Mouse (Mus musculus): Measurements from ENCODE around the gene Actl6b. TPM values are rescaled to one million over a fixed set of nuclear protein-coding genes. Genes with fewer than 3 reads are reported as not detected.

The Actl6b gene
- polyA plus RNA-seq, 1 experiment from 2014 or later = not detected

- H3K79me2 ChIP-seq (ENCODE audit: inconsistent target) = no peaks in the 10 kb centered on the region
- no peak overlapping the region for H3K27ac ChIP-seq
- H3K4me3 ChIP-seq (ENCODE audit: inconsistent target) = no peak overlapping the region
- no peaks in the 10 kb centered on the region for H3K36me3 ChIP-seq (ENCODE audit: inconsistent target)
- 96% methylated on average over 6 of the region's 6 CpGs for WGBS (ENCODE audit: missing documents)
Measured at GRCm38 (mm10) chr5:137565744-137566143, 12.4 kb downstream of the Actl6b start.

GRCm38 (mm10) chr5:137566416-137566815 lies 13.1 kb downstream of the Actl6b start:
- WGBS (ENCODE audit: missing documents) = 92% methylated on average over 5 of the region's 5 CpGs

GRCm38 (mm10) chr5:137568223-137568798 lies 15.0 kb downstream of the Actl6b start:
- Histone ChIP-seq H3K27ac (no peak overlapping the region), H3K4me3 (ENCODE audit: inconsistent target) (no peak overlapping the region), H3K79me2 (ENCODE audit: inconsistent target) (no peaks in the 10 kb centered on the region), H3K36me3 (ENCODE audit: inconsistent target) (no peaks in the 10 kb centered on the region)
- WGBS (ENCODE audit: missing documents) = 89% methylated on average over 8 of the region's 8 CpGs

More at GRCm38 (mm10) chr5:137566416-137566815, 13.1 kb downstream of the Actl6b start:
- H3K79me2 ChIP-seq (ENCODE audit: inconsistent target) = no peaks in the 10 kb centered on the region
- no peaks in the 10 kb centered on the region for H3K36me3 ChIP-seq (ENCODE audit: inconsistent target)
- no peak overlapping the region for H3K27ac ChIP-seq
- no peak overlapping the region for H3K4me3 ChIP-seq (ENCODE audit: inconsistent target)

- Histone ChIP-seq H3K27ac (no peak overlapping the region), H3K36me3 (ENCODE audit: inconsistent target) (no peaks in the 10 kb centered on the region), H3K79me2 (ENCODE audit: inconsistent target) (no peaks in the 10 kb centered on the region), H3K4me3 (ENCODE audit: inconsistent target) (no peak overlapping the region)
- WGBS (ENCODE audit: missing documents) = 79% methylated on average over 9 of the region's 12 CpGs
Measured at GRCm38 (mm10) chr5:137569031-137569430, 15.7 kb downstream of the Actl6b start.

- Histone ChIP-seq H3K4me3 (ENCODE audit: inconsistent target) (no peak within 1 kb of the TSS), H3K79me2 (ENCODE audit: inconsistent target) (no peaks in the 10 kb centered on the region), H3K27ac (no peak within 1 kb of the TSS), H3K36me3 (ENCODE audit: inconsistent target) (no peaks in the 10 kb centered on the region)
- WGBS (ENCODE audit: missing documents) = 2% methylated on average over 9 of the region's 9 CpGs
Measured at GRCm38 (mm10) chr5:137569665-137570064, 16.3 kb downstream of the Actl6b start, which contains the start of gene Tfr2. Gene Tfr2, plus strand, starts transcription at chr5:137569840.

- WGBS (ENCODE audit: missing documents) = 14% methylated on average over 7 of the region's 7 CpGs
- H3K4me3 ChIP-seq (ENCODE audit: inconsistent target) = no peak overlapping the region
Measured at GRCm38 (mm10) chr5:137570181-137570580, 16.9 kb downstream of the Actl6b start.

GRCm38 (mm10) chr5:137570691-137571586 lies 17.6 kb downstream of the Actl6b start:
- H3K27ac ChIP-seq = no peak overlapping the region
- H3K36me3 ChIP-seq (ENCODE audit: inconsistent target) = no peaks in the 10 kb centered on the region
- 10% methylated on average over 17 of the region's 17 CpGs for WGBS (ENCODE audit: missing documents)
- H3K4me3 ChIP-seq (ENCODE audit: inconsistent target) = no peak overlapping the region
- H3K79me2 ChIP-seq (ENCODE audit: inconsistent target) = no peaks in the 10 kb centered on the region

More at GRCm38 (mm10) chr5:137570181-137570580, 16.9 kb downstream of the Actl6b start:
- Histone ChIP-seq H3K36me3 (ENCODE audit: inconsistent target) (no peaks in the 10 kb centered on the region), H3K79me2 (ENCODE audit: inconsistent target) (no peaks in the 10 kb centered on the region), H3K27ac (no peak overlapping the region)

GRCm38 (mm10) chr5:137574470-137574901 lies 21.2 kb downstream of the Actl6b start:
- Histone ChIP-seq H3K36me3 (ENCODE audit: inconsistent target) (no peaks in the 10 kb centered on the region), H3K4me3 (ENCODE audit: inconsistent target) (no peak overlapping the region)
- WGBS (ENCODE audit: missing documents) = 94% methylated on average over 27 of the region's 27 CpGs

GRCm38 (mm10) chr5:137580246-137580645 lies 26.9 kb downstream of the Actl6b start:
- no peak overlapping the region for H3K4me3 ChIP-seq (ENCODE audit: inconsistent target)
- H3K27ac ChIP-seq = no peak overlapping the region
- no peaks in the 10 kb centered on the region for H3K36me3 ChIP-seq (ENCODE audit: inconsistent target)
- no peaks in the 10 kb centered on the region for H3K79me2 ChIP-seq (ENCODE audit: inconsistent target)
- WGBS (ENCODE audit: missing documents) = 83% methylated on average over 6 of the region's 6 CpGs

More at GRCm38 (mm10) chr5:137574470-137574901, 21.2 kb downstream of the Actl6b start:
- Histone ChIP-seq H3K27ac (no peak overlapping the region), H3K79me2 (ENCODE audit: inconsistent target) (no peaks in the 10 kb centered on the region)

- Histone ChIP-seq H3K27ac (no peak overlapping the region), H3K36me3 (ENCODE audit: inconsistent target) (no peaks in the 10 kb centered on the region), H3K79me2 (ENCODE audit: inconsistent target) (no peaks in the 10 kb centered on the region), H3K4me3 (ENCODE audit: inconsistent target) (no peak overlapping the region)
- WGBS (ENCODE audit: missing documents) = 90% methylated on average over 8 of the region's 8 CpGs
Measured at GRCm38 (mm10) chr5:137582702-137583101, 29.4 kb downstream of the Actl6b start.

- whole genome bisulfite sequencing (ENCODE audit: missing documents) = 92% methylated on average over 24 of the region's 27 CpGs
- H3K79me2 ChIP-seq (ENCODE audit: inconsistent target) = no peaks in the 10 kb centered on the region
- H3K36me3 ChIP-seq (ENCODE audit: inconsistent target) = no peaks in the 10 kb centered on the region
- no peak overlapping the region for H3K27ac ChIP-seq
- H3K4me3 ChIP-seq (ENCODE audit: inconsistent target) = no peak overlapping the region
Measured at GRCm38 (mm10) chr5:137583670-137584169, 30.4 kb downstream of the Actl6b start.

GRCm38 (mm10) chr5:137584976-137585375 lies 31.7 kb downstream of the Actl6b start:
- Histone ChIP-seq H3K4me3 (ENCODE audit: inconsistent target) (no peak overlapping the region), H3K36me3 (ENCODE audit: inconsistent target) (no peaks in the 10 kb centered on the region), H3K79me2 (ENCODE audit: inconsistent target) (no peaks in the 10 kb centered on the region), H3K27ac (no peak overlapping the region)
- 27% methylated on average over 8 of the region's 8 CpGs for WGBS (ENCODE audit: missing documents)

- WGBS (ENCODE audit: missing documents) = 71% methylated on average over 4 of the region's 5 CpGs
- no peak overlapping the region for H3K27ac ChIP-seq
Measured at GRCm38 (mm10) chr5:137590507-137590906, 37.2 kb downstream of the Actl6b start.

GRCm38 (mm10) chr5:137595921-137596320 lies 42.6 kb downstream of the Actl6b start:
- 95% methylated on average over 7 of the region's 7 CpGs for WGBS (ENCODE audit: missing documents)
- no peak overlapping the region for H3K4me3 ChIP-seq (ENCODE audit: inconsistent target)
- no peaks in the 10 kb centered on the region for H3K36me3 ChIP-seq (ENCODE audit: inconsistent target)
- H3K79me2 ChIP-seq (ENCODE audit: inconsistent target) = peaks cover 13% of the 10 kb centered on the region; the same call in 1 of the 2 replicates
- H3K27ac ChIP-seq = no peak overlapping the region

More at GRCm38 (mm10) chr5:137590507-137590906, 37.2 kb downstream of the Actl6b start:
- Histone ChIP-seq H3K4me3 (ENCODE audit: inconsistent target) (no peak overlapping the region), H3K36me3 (ENCODE audit: inconsistent target) (no peaks in the 10 kb centered on the region), H3K79me2 (ENCODE audit: inconsistent target) (no peaks in the 10 kb centered on the region)

Data from macrophage (primary cell).